Mouse (Mus musculus) mesoderm, embryonic 11.5 days (tissue): Measurements from ENCODE around the gene Usb1.

Experiments used
- DNase-seq: peaks from one replicate; pipeline ENCODE4 v3.0.0-alpha.2; 2012; ENCODE audit warnings: low read depth, low spot score

The Usb1 gene

GRCm38 (mm10) chr8:95331720-95332436 is at the start of gene Usb1, which contains the start of gene Zfp319:
TSS of gene Usb1 (plus strand) at chr8:95332284.
TSS of gene Zfp319 (minus strand) at chr8:95331950.
- peak; percentile 97 for DNase-seq

DNA sequence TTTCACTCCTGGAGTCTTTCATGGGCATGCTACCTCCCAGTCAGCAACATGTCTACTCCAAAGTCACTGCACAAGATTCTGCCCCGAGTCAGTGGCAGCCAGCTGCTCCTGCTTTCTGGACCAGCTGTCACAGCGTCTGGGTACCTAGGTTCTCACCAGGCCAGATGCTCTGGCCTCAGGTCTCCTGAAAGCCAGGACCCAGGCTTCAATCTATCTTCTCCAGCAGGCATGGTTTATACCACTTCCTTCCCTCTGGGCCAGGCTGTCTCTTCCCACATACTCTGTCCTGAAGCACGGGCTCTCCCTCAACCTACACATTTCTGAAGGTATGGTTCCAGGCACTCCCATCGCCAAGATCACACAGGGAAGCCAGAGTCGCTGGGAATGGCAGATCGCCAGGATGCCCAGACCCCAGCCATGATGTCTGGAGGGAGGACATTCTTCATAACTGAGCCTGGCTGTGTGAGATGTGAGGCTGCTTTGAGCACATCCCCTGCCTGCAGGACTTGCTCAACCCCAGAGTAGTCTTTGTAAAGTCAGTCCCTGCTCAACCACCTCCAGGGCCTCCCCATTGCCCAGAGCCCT is 42.9 kb upstream of the Usb1 start:
- no peak for DNase-seq

GRCm38 (mm10) chr8:95293172-95293571 is 38.9 kb upstream of the Usb1 start:
- no peak for DNase-seq

GRCm38 (mm10) chr8:95293891-95294290 is 38.2 kb upstream of the Usb1 start:
- DNase-seq: no peak

DNA sequence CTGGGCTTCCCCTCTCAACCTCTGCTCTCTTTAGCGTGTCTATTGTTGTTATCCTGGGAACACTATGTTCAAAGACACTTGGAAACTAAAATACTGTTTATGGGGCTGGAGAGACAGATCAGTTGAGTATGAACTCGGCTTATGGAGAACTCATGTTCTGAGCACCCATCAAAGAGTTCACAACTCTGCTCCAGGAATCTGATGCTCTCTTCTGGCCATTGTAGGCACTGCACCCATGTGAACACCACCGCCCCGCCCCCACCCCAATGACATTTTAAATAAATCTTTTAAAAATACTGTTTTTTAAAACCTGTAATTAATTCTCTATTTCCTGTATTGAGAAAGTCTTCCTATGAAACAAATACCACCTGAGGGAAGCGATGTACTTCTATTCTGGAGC is 29.7 kb upstream of the Usb1 start:
- peak; percentile 34 for DNase-seq

GRCm38 (mm10) chr8:95305526-95305925 is 26.6 kb upstream of the Usb1 start:
- DNase-seq: no peak

GRCm38 (mm10) chr8:95306431-95306830 is 25.7 kb upstream of the Usb1 start, which contains the start of gene Cngb1:
TSS of gene Cngb1 (minus strand) at chr8:95306585.
- no peak for DNase-seq

DNA sequence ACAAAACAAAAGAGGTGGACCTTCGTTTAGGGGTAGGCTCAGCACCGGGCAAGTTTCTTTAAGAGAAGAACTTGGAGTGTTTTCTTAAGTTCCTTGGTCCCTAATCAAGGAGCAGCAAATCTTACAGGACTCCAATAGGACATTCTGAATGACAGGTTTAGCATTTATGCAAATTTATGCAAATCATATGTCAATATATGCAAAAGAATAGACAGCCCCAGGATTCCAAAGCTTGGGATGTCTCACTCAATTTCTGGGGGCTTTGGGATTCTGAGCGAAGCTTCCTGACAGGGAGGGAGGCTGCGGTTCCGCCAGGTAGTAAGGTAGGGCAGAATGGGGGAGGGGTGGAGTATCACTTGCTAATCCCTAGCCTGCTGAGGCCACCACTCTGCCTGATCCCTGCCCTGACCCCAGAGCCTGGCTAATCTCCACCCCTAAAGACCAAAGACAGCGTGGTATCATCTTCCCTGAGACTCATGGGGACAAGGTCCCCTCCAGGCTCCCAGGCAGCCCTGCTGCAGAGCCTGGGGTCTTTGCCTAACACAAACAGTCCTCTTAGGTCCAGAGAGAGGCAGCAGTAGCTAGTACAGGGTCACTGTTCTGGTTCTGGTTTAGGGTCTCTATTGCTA is 21.6 kb upstream of the Usb1 start, which contains the start of gene Tepp:
TSS of gene Tepp (plus strand) at position 225 of the 629 bp plus-strand sequence.
- no peak for DNase-seq

DNA sequence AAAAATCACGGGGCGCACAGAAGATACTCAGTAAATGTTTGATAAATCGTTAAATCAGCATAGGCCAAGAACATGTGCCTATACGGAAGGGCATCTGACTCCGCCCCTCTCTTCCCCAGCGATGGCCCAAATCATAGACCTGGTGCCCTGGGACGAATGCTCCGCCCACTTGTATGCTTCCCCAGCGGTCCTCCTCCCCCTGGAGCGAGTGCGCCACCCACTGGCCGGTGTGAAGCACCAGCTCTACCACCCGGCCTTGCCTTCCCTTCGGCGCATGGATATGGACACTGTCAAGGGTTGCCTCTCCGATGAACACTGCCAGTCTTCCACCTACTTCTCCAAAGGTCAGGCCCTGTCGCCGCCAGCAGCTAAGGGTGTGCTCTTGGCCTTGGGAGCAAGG is 19.2 kb upstream of the Usb1 start:
- no peak for DNase-seq

DNA sequence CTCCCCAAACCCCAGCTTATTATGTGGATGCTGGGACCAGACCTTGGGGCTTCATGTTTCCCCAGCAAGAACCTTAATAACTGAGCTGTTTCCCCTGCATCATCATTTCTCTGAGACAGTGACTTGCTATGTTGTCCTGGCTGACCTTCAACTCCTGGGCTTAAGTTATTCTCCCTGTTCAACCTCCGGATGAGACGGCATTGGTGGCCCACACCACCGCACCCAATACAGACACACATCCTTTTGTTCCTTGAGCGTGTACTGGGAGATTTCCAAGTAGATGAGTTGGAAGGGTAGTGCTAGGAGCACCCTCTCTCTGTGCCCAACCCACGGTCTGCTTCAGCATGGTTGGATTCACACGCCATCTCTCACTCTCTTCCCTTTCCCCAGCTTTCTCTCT is 18.2 kb upstream of the Usb1 start:
- DNase-seq: no peak

DNA sequence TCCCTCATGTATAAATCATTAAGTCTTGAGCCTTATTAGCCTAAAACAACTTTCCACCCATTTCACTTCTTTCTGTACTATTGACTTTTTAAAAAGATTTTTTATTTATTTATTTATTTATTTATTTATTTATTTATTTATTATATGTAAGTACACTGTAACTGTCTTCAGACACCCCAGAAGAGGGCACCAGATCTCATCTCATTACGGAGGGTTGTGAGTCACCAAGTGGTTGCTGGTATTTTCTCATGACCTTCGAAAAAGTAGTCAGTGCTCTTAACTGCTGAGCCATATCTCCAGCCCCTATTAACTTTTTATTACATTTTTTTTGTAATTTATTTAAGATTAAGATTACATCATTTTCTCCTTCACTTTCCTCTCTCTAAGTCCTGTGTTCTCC is 17.4 kb upstream of the Usb1 start:
- no peak for DNase-seq

- DNase-seq: no peak
Measured at GRCm38 (mm10) chr8:95315350-95315749, 16.7 kb upstream of the Usb1 start.

DNA sequence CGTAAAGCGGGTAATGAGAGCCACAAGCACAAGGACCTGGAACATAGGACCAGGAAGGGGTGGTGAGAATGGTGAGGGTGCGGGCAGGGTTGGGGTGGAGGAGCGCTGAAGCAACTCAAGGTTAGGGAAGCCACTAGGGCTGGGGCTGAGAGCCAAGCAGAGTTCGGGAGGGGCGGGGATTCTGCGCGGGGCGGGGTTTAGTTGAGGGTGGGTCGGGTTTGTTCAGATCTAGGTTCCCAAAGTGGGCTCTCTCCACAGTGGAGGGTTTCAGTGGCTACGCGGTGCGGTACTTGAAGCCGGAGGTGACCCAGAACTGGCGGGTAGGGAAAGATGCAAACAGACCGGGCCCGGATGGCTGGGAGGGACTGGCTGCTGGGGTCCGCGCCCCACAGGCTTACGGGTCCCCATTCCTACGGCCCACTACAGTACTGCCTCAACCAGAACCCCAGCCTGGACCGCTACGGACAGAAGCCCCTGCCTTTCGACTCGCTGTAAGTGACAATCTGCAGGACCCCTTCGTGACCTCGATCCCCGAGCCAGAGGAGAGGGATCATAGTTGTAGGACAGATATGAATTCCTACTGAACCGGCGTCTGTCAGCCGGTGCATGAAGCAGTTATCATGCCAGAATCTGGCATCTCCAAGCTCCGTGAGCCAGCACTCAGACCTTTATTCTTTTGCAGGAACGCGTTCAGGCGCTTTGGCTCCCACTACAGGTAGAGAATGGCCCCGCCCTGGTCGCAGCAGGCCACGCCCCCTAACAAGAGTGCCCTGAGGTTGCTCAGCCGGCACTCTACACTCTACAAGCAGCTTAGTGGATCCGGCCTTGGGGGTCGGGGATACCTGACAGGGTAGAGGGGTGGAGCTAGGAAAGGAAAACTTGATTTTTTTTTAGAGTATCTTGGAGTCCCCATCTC is 11.6 kb upstream of the Usb1 start:
- DNase-seq: peak; percentile 48

- no peak for DNase-seq
Measured at GRCm38 (mm10) chr8:95323201-95323600, 8.9 kb upstream of the Usb1 start.

DNA sequence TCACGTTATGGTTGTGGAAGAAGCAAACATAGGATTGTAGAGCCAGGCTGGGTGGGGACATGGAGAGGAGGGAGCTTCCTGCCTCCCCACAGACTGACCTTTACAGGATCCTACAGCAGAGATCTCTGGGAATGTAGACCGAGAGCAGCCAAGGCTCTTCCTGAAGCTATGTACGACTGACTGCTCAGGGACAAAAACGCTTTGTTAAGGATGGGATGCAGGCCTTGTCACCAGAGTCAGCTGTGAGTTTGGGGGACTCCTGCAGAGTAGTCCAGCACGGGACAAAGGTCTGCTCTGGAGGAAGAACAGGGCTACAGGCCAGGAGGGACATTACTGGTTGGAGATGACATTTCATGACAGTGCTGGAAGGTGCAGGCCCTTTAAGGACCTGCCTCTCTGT is 7.4 kb upstream of the Usb1 start:
- no peak for DNase-seq

GRCm38 (mm10) chr8:95326822-95327221 is 5.3 kb upstream of the Usb1 start:
- DNase-seq: no peak

DNA sequence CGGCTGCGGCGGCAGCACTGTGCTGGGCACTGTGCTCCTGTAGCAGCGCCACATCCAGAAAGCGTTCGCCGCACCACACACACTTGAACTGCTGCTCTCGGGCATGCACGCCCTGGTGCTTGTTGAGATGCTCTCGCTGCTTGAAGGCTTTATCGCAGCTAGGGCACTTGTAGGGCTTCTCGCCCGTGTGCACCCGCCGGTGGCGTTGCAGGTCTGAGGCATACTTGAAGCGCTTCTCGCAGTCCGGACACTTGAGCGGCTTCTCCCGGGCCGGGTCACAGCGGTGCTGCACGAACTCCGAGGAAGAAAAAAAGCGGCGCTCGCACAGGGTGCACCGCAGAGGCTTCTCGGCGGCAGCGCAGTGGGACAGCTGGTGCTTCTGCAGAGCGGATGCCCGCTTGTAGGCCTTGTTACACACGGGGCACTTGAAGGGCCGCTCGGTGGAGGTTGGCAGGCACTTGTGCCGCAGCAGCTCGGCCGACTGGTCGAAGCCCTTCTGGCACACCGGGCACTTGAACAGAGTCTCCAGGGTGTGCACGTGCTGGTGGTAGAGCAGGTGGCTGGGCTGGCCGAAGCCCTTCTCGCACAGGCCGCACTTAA is 4.1 kb upstream of the Usb1 start:
- no peak for DNase-seq

DNA sequence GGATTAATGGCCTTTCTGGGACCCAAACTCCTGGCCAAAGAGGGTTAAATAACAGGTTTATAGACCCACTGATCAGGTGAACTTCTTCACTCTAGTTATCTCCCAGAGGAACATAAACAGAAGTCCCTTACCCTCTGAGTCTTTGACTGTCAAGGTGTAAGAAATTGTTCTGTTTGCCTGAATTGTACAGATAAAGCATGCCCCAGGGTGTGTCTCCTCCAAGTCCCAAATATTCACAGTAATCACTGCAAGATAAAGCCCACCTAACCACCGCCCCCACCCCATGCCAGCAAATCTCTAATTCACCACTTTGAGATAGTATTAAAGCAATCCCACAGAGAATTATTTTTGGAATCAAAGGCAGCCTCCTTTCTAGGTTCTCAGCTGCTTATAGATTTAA is 1.7 kb upstream of the Usb1 start:
- DNase-seq: no peak

DNA sequence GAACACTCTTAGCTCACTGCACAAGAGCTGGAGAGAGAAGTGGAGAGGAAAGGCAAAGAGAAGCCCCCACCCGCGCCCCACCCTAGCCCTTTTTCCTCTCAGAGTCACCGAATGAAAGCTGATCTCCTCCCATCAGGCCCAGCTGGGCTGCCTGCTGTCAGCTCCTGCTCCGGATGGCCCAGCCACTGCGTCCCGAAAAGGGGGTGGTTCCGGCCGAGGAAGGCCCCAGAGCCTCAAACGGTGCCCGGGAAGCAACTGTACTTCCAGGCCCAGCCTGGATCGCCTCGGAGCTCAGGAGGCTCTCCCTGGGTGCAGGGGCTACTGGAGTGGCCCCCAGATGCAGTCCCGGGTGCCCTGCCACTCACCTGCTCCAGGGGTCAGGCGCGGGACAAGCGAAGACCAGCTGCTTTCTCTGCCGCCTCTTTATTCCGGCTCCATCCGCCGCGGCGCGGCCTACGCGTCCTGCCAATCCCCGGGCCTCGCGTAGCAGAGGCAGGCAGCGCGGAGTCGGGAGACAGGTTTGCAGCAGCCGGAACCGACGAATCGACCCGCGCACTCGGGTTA is 846 bp upstream of the Usb1 start:
- DNase-seq: peak; percentile 78

- DNase-seq: no peak
Measured at GRCm38 (mm10) chr8:95332437-95333199, 534 bp downstream of the Usb1 start.
